Mouse (Mus musculus) retina, embryonic 14.5 days (tissue): Measurements from ENCODE around the gene Atp6v0a1.

ENCODE experiments used
- DNase-seq: peaks from one replicate; pipeline ENCODE4 v3.0.0-alpha.2; 2015; ENCODE audit warnings: low spot score

Atp6v0a1 gene

GRCm38 (mm10) chr11:101027121-101027520 is 17.9 kb downstream of the Atp6v0a1 start:
- DNase-seq = no peak

- no peak for DNase-seq
Observed at GRCm38 (mm10) chr11:101029320-101029719, 20.1 kb downstream of the Atp6v0a1 start.

- DNase-seq = no peak
Observed at GRCm38 (mm10) chr11:101030136-101030807, 21.0 kb downstream of the Atp6v0a1 start.

GRCm38 (mm10) chr11:101030808-101031156 is 21.5 kb downstream of the Atp6v0a1 start:
- no peak for DNase-seq

GRCm38 (mm10) chr11:101031470-101031869 is 22.2 kb downstream of the Atp6v0a1 start:
- no peak for DNase-seq

- no peak for DNase-seq
Observed at GRCm38 (mm10) chr11:101033856-101034500, 24.7 kb downstream of the Atp6v0a1 start.

- DNase-seq = no peak
Observed at GRCm38 (mm10) chr11:101034614-101035327, 25.5 kb downstream of the Atp6v0a1 start.

GRCm38 (mm10) chr11:101035328-101035695 is 26.1 kb downstream of the Atp6v0a1 start:
- no peak for DNase-seq

GRCm38 (mm10) chr11:101037795-101038194 is 28.5 kb downstream of the Atp6v0a1 start:
- no peak for DNase-seq

- no peak for DNase-seq
Observed at GRCm38 (mm10) chr11:101045826-101046225, 36.6 kb downstream of the Atp6v0a1 start.

- DNase-seq = no peak
Observed at GRCm38 (mm10) chr11:101046440-101046839, 37.2 kb downstream of the Atp6v0a1 start.

GRCm38 (mm10) chr11:101047502-101047901 is 38.2 kb downstream of the Atp6v0a1 start:
- no peak for DNase-seq

- no peak for DNase-seq
Observed at GRCm38 (mm10) chr11:101050359-101050758, 41.1 kb downstream of the Atp6v0a1 start.

GRCm38 (mm10) chr11:101051051-101051493 is 41.8 kb downstream of the Atp6v0a1 start:
- DNase-seq = no peak

GRCm38 (mm10) chr11:101051617-101052016 is 42.4 kb downstream of the Atp6v0a1 start:
- no peak for DNase-seq

GRCm38 (mm10) chr11:101052751-101053473 is 43.7 kb downstream of the Atp6v0a1 start:
- DNase-seq = no peak

GRCm38 (mm10) chr11:101053974-101054373 is 44.7 kb downstream of the Atp6v0a1 start:
- DNase-seq = peak; percentile 30

- DNase-seq = no peak
Observed at GRCm38 (mm10) chr11:101055418-101055817, 46.2 kb downstream of the Atp6v0a1 start.

GRCm38 (mm10) chr11:101056885-101057284 is 47.6 kb downstream of the Atp6v0a1 start:
- DNase-seq = no peak

- peak; percentile 93 for DNase-seq
Observed at GRCm38 (mm10) chr11:101057860-101058259, 48.6 kb downstream of the Atp6v0a1 start.

GRCm38 (mm10) chr11:101058726-101059125 is 49.5 kb downstream of the Atp6v0a1 start:
- DNase-seq = no peak

GRCm38 (mm10) chr11:101059473-101059872 is 50.2 kb downstream of the Atp6v0a1 start:
- no peak for DNase-seq
